Mouse (Mus musculus) C2C12 (cell line): ENCODE results near the gene Gm20388.

Source experiments
- CTCF ChIP-seq: IDR thresholded peaks from one replicate; pipeline ENCODE4 v1.5.1; 2011; ENCODE audit not compliant: control insufficient read depth, insufficient read depth, insufficient read length
- MYOD1 ChIP-seq: IDR thresholded peaks from one replicate; pipeline ENCODE4 v1.6.1; 2011; ENCODE audit warnings: low read depth; ENCODE audit not compliant: control insufficient read depth, insufficient read length
- MYOG ChIP-seq: IDR thresholded peaks from one replicate; pipeline ENCODE4 v1.6.1; 2011; ENCODE audit not compliant: control insufficient read depth, insufficient read length; ENCODE audit errors: extremely low read depth

DNA sequence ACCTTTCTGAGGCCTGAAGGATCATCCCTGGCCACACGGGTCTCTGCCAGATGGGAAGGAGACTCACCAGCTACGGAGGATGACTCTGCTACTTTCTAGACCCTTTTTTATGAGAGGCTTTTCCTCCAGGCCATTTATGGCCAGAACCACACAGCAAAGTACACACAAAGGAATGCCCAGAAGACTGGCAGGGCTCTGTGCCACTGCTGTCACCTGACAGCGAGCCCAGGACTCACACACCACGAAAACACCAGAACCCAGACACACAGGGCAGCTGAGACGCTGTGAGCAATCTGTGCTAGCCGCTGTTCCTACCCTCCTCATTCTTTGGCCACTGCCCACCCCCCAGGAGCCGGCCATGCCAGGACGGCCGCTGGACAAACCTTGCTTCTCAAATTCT lies 4465.1 kb downstream of the Gm20388 start:
- no peak for TF ChIP-seq CTCF
- TF ChIP-seq MYOG = no peak
- no peak for TF ChIP-seq MYOD1
